8 mouse cellular contexts compared by ENCODE assay signal in the genomic region with DNA sequence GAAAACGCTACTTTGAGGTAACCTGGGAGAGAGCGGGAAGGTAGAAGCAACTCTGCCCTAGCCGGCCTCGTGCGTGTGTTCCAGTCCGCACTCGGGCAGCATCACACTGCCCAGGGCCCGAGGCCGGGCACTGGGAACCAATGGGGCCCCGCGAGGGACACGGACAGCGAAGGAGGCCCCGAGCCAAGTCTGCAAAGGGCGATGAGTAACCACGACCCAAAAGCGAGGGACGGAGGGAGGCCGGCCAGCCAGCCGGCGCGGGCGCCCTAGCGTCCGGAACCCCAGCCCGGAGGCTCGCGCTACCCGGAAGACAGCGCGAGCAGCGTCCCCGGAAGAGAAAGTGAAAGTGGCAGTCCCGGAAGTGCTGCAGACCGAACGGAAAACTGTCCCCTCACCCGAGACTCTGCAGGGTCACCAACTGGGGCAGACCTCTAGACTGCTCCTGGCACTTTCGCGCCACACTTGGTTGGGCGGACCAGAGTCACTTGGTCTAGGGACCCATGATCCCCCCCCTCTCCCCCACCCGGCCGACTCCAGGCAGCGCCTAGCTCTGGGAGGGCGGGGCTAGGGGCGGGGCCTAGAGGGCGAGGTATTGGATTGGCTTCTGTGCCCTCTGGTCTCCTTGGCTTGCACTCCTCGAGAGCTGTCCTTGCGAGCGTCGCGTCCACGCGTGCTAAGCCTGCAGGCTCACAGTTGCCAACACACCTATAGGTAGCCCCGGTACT. TPM values are rescaled to one million over a fixed set of nuclear protein-coding genes. Genes with fewer than 3 reads are reported as not detected.
DNase-seq lines count a peak whose midpoint lies in the region; ATAC-seq lines count a peak whose summit lies in the region.

Gene Rbck1 (minus strand): TSS at position 553 of the 725 bp plus-strand sequence.

- peak within 1 kb of the TSS; percentile 73 for H3K4me2 ChIP-seq in forebrain, embryonic 11.5 days (ENCODE audit: low read depth, low read length, severe bottlenecking)
- H3K4me2 ChIP-seq in heart, embryonic 16.5 days (ENCODE audit: low read depth, low read length): peak within 1 kb of the TSS; percentile 94
- peak within 1 kb of the TSS; percentile 84 for H3K4me2 ChIP-seq in liver, embryonic 15.5 days
- peak within 1 kb of the TSS; percentile 80 for H3K4me2 ChIP-seq in neural tube, embryonic 12.5 days (replicated peaks)

- H3K9ac ChIP-seq in forebrain, embryonic 11.5 days (ENCODE audit: low read length): peak within 1 kb of the TSS; percentile 92
- H3K9ac ChIP-seq in heart, embryonic 16.5 days (ENCODE audit: low read length): peak within 1 kb of the TSS; percentile 96
- peak within 1 kb of the TSS; percentile 89 for H3K9ac ChIP-seq in liver, embryonic 15.5 days
- peak within 1 kb of the TSS; percentile 83 for H3K9ac ChIP-seq in neural tube, embryonic 12.5 days

- no peaks in the 10 kb centered on the region; the same call in 1 of the 2 replicates for H3K36me3 ChIP-seq in forebrain, embryonic 11.5 days (ENCODE audit: control insufficient read depth, insufficient read depth, low read length)
- H3K36me3 ChIP-seq in heart, embryonic 16.5 days (ENCODE audit: control insufficient read depth, insufficient read depth): 0 out of 2 replicates have a peak, but pooled peaks cover 4% of the 10 kb centered on the region
- peaks cover 22% of the 10 kb centered on the region for H3K36me3 ChIP-seq in liver, embryonic 15.5 days (replicated peaks)
- peaks cover 17% of the 10 kb centered on the region for H3K36me3 ChIP-seq in neural tube, embryonic 12.5 days

- peak; percentile 96 for ATAC-seq in forebrain, embryonic 11.5 days (replicated peaks; ENCODE audit: low FRiP score)
- ATAC-seq in heart, embryonic 16.5 days (replicated peaks; ENCODE audit: extremely low read depth, insufficient read depth, low FRiP score): peak; percentile 94
- peak; percentile 94 for ATAC-seq in liver, embryonic 15.5 days (ENCODE audit: insufficient read depth)
- ATAC-seq in neural tube, embryonic 12.5 days (ENCODE audit: low FRiP score, low read depth): peak; percentile 97

- peak within 1 kb of the TSS; percentile 85 for H3K4me3 ChIP-seq in forebrain, embryonic 11.5 days (ENCODE audit: low read depth, low read length)
- H3K4me3 ChIP-seq in heart, embryonic 16.5 days (ENCODE audit: low read length): peak within 1 kb of the TSS; percentile 98
- peak within 1 kb of the TSS; percentile 98 for H3K4me3 ChIP-seq in liver, embryonic 15.5 days (replicated peaks)
- H3K4me3 ChIP-seq in neural tube, embryonic 12.5 days: peak within 1 kb of the TSS; percentile 80

- peak within 1 kb of the TSS; percentile 66 for H3K27ac ChIP-seq in forebrain, embryonic 11.5 days (ENCODE audit: low read depth, low read length)
- H3K27ac ChIP-seq in heart, embryonic 16.5 days (ENCODE audit: low read length): peak within 1 kb of the TSS; percentile 97
- H3K27ac ChIP-seq in liver, embryonic 15.5 days (replicated peaks): peak within 1 kb of the TSS; percentile 96
- H3K27ac ChIP-seq in neural tube, embryonic 12.5 days: peak within 1 kb of the TSS; percentile 60; the same call in 1 of the 2 replicates

- H3K9me3 ChIP-seq in forebrain, embryonic 11.5 days (ENCODE audit: control insufficient read depth, low read length): no peaks in the 10 kb centered on the region
- H3K9me3 ChIP-seq in heart, embryonic 16.5 days (replicated peaks; ENCODE audit: control insufficient read depth, low read length): no peaks in the 10 kb centered on the region
- no peaks in the 10 kb centered on the region for H3K9me3 ChIP-seq in liver, embryonic 15.5 days (replicated peaks)
- H3K9me3 ChIP-seq in neural tube, embryonic 12.5 days: no peaks in the 10 kb centered on the region

- H3K4me1 ChIP-seq in forebrain, embryonic 11.5 days (replicated peaks; ENCODE audit: control insufficient read depth, insufficient read depth, low read length): no peaks in the 10 kb centered on the region; the same call in 1 of the 2 replicates
- peaks cover 26% of the 10 kb centered on the region for H3K4me1 ChIP-seq in heart, embryonic 16.5 days (ENCODE audit: control insufficient read depth, insufficient read depth, low read length)
- H3K4me1 ChIP-seq in liver, embryonic 15.5 days (replicated peaks): peaks cover 49% of the 10 kb centered on the region
- peaks cover 15% of the 10 kb centered on the region for H3K4me1 ChIP-seq in neural tube, embryonic 12.5 days

- no peaks in the 10 kb centered on the region for H3K27me3 ChIP-seq in forebrain, embryonic 11.5 days (ENCODE audit: control insufficient read depth, insufficient read depth, low read length)
- H3K27me3 ChIP-seq in heart, embryonic 16.5 days (ENCODE audit: control insufficient read depth, insufficient read depth, low read length): no peaks in the 10 kb centered on the region
- peaks cover 8% of the 10 kb centered on the region; the same call in 1 of the 2 replicates for H3K27me3 ChIP-seq in liver, embryonic 15.5 days
- no peaks in the 10 kb centered on the region for H3K27me3 ChIP-seq in neural tube, embryonic 12.5 days (replicated peaks)

- under 1% methylated on average over 54 of the region's 54 CpGs for WGBS in forebrain, embryonic 11.5 days
- under 1% methylated on average over 51 of the region's 54 CpGs for WGBS in heart, embryonic 16.5 days
- WGBS in liver, embryonic 15.5 days (ENCODE audit: insufficient replicate concordance): under 1% methylated on average over 54 of the region's 54 CpGs
- WGBS in neural tube, embryonic 12.5 days: under 1% methylated on average over 54 of the region's 54 CpGs

- DNase-seq in CD8-positive naive resting alpha-beta T cell, adult 2 months (ENCODE audit: low read depth in 2 of 2, low spot score in 2 of 2): peak; percentile 81 to 85
- DNase-seq in c-Kit-negative CD71-positive TER-119-positive erythroid progenitor cells, embryonic 14.5 days (ENCODE audit: low read depth, low spot score): peak; percentile 93
- DNase-seq in forebrain, embryonic 11.5 days (ENCODE audit: low spot score): peak; percentile 92
- peak; percentile 89 to 90 for DNase-seq in kidney, postnatal 36 days
- peak; percentile 89 for DNase-seq in telencephalon, adult 2 months (ENCODE audit: low read depth, low spot score)

RNA-seq across cellular contexts. Expression of gene Rbck1, which starts in this region (rescaled TPM):
- polyA plus RNA-seq in forebrain, embryonic 11.5 days (2014; fragmentation: Nextera tagmentation; extraction: Ambion mirVana): 94.2 TPM in 2 replicates
- polyA plus RNA-seq in heart, embryonic 16.5 days (2015; fragmentation: Nextera tagmentation; extraction: Ambion mirVana): 78.3 and 82.4 TPM in 2 replicates
- 41.4 and 46.1 TPM in 2 replicates for polyA plus RNA-seq in liver, embryonic 15.5 days (2015; fragmentation: Nextera tagmentation; extraction: Ambion mirVana)
- polyA plus RNA-seq in neural tube, embryonic 12.5 days (2016; fragmentation: Nextera tagmentation; extraction: Ambion mirVana): 87.0 and 90.6 TPM in 2 replicates

Comparison
In these comparisons a context has a peak if more than half of its experiments do, and no peak if none do; other contexts are left out.
1. Peak in every context shown above with its lines: DNase-seq, ATAC-seq, H3K4me3 ChIP-seq and H3K27ac ChIP-seq.